Mouse (Mus musculus): ENCODE data around the gene Zfp839. TPM values are rescaled to one million over a fixed set of nuclear protein-coding genes. Genes with fewer than 3 reads are reported as not detected.
A peak's percentile ranks its signal among the peaks of the same experiment; 100 is the strongest.

The Zfp839 gene
- polyA plus RNA-seq, 1 experiment from 2014 or later = 4.4 TPM

- no peak overlapping the region for H3K4me3 ChIP-seq
- ATAC-seq (replicated peaks) = no peak
- H3K27me3 ChIP-seq (replicated peaks) = no peaks in the 10 kb centered on the region
- 92% methylated on average over 6 of the region's 6 CpGs for WGBS
- no peak overlapping the region for H3K9ac ChIP-seq
- peaks cover 4% of the 10 kb centered on the region; the same call in 1 of the 2 replicates for H3K4me1 ChIP-seq
- H3K4me2 ChIP-seq = no peak overlapping the region
- H3K36me3 ChIP-seq (replicated peaks) = 0 out of 2 replicates have a peak, but pooled peaks cover 5% of the 10 kb centered on the region
- no peaks in the 10 kb centered on the region for H3K9me3 ChIP-seq
- no peak overlapping the region for H3K27ac ChIP-seq
Observed at GRCm38 (mm10) chr12:110864008-110864407, 14.0 kb downstream of the Zfp839 start.

GRCm38 (mm10) chr12:110865571-110865970, 15.5 kb downstream of the Zfp839 start:
- H3K27ac ChIP-seq = 0 out of 2 replicates have a peak overlapping the region, but pooled peaks have one; percentile 15
- H3K4me1 ChIP-seq = peaks cover 4% of the 10 kb centered on the region; the same call in 1 of the 2 replicates
- H3K36me3 ChIP-seq (replicated peaks) = 0 out of 2 replicates have a peak, but pooled peaks cover 9% of the 10 kb centered on the region
- H3K4me3 ChIP-seq = no peak overlapping the region
- H3K27me3 ChIP-seq (replicated peaks) = no peaks in the 10 kb centered on the region
- H3K4me2 ChIP-seq = no peak overlapping the region
- no peaks in the 10 kb centered on the region for H3K9me3 ChIP-seq
- no peak for ATAC-seq (replicated peaks)
- no peak overlapping the region for H3K9ac ChIP-seq
- WGBS = 34% methylated on average over 6 of the region's 6 CpGs

- WGBS = 70% methylated on average over 10 of the region's 10 CpGs
- H3K36me3 ChIP-seq (replicated peaks) = 0 out of 2 replicates have a peak, but pooled peaks cover 9% of the 10 kb centered on the region
- no peak overlapping the region for H3K9ac ChIP-seq
- no peak overlapping the region for H3K4me2 ChIP-seq
- no peak overlapping the region for H3K4me3 ChIP-seq
- H3K4me1 ChIP-seq = peaks cover 4% of the 10 kb centered on the region; the same call in 1 of the 2 replicates
- no peaks in the 10 kb centered on the region for H3K27me3 ChIP-seq (replicated peaks)
- H3K27ac ChIP-seq = 0 out of 2 replicates have a peak overlapping the region, but pooled peaks have one; percentile 15
- no peak for ATAC-seq (replicated peaks)
- no peaks in the 10 kb centered on the region for H3K9me3 ChIP-seq
Observed at GRCm38 (mm10) chr12:110865989-110866388, 15.9 kb downstream of the Zfp839 start.

DNA sequence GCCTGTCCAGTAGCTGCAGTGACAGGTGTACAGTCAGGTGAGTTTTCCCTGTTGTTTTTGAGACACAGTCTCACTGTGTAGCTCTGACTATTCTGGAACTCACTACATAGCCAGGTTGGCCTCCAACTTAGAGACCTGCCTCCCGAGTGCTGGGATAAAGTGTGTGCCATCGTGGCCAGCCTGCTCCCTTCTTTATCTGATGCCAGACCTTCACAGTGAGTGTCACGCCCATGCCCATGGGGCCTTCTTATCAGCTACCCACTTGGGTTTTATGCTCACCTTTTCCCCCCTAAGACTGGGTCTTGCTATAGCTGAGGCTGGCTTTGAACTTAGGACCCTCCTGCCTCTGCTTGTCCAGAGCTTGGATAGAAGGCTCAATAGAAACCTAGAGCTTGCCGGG, 20.1 kb downstream of the Zfp839 start:
- H3K4me2 ChIP-seq = no peak overlapping the region
- no peaks in the 10 kb centered on the region for H3K27me3 ChIP-seq (replicated peaks)
- no peak overlapping the region for H3K27ac ChIP-seq
- WGBS = 92% methylated on average over 4 of the region's 4 CpGs
- peaks cover 20% of the 10 kb centered on the region; the same call in 1 of the 2 replicates for H3K36me3 ChIP-seq (replicated peaks)
- no peaks in the 10 kb centered on the region for H3K4me1 ChIP-seq
- ATAC-seq (replicated peaks) = no peak
- no peaks in the 10 kb centered on the region for H3K9me3 ChIP-seq
- no peak overlapping the region for H3K9ac ChIP-seq
- H3K4me3 ChIP-seq = no peak overlapping the region

GRCm38 (mm10) chr12:110871247-110871646, 21.2 kb downstream of the Zfp839 start:
- Histone ChIP-seq H3K4me1 (no peaks in the 10 kb centered on the region), H3K9me3 (no peaks in the 10 kb centered on the region), H3K27me3 (replicated peaks) (no peaks in the 10 kb centered on the region), H3K4me2 (no peak overlapping the region), H3K36me3 (replicated peaks) (peaks cover 25% of the 10 kb centered on the region; the same call in 1 of the 2 replicates), H3K9ac (no peak overlapping the region), H3K27ac (no peak overlapping the region), H3K4me3 (no peak overlapping the region)
- no peak for ATAC-seq (replicated peaks)
- WGBS = 94% methylated on average over 5 of the region's 5 CpGs

- no peak overlapping the region for H3K27ac ChIP-seq
- no peak overlapping the region for H3K4me2 ChIP-seq
- no peak for ATAC-seq (replicated peaks)
- WGBS = 88% methylated on average over 2 of the region's 2 CpGs
- peaks cover 40% of the 10 kb centered on the region; the same call in 1 of the 2 replicates for H3K36me3 ChIP-seq (replicated peaks)
- no peaks in the 10 kb centered on the region for H3K27me3 ChIP-seq (replicated peaks)
- no peak overlapping the region for H3K9ac ChIP-seq
- no peaks in the 10 kb centered on the region for H3K4me1 ChIP-seq
- H3K4me3 ChIP-seq = no peak overlapping the region
- H3K9me3 ChIP-seq = no peaks in the 10 kb centered on the region
Observed at GRCm38 (mm10) chr12:110875351-110875750, 25.3 kb downstream of the Zfp839 start.

DNA sequence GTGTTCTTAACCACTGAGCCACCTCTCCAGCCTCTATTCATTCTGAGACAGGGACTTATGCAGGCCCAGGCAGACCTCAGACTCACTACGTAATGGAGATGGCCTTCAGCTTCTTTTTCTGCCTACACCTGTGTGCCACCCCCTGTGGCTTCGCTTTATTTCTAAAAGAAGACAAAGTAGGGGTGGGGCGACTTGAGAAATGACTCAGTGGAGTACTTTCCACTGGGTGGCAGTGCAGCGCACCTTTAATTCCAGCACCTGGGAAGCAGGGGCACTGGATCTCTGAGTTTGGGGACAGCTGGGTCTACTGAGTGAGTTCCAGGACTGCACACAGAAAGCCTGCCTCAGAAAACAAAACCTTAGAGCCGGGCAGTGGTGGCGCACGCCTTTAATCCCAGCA, 32.2 kb downstream of the Zfp839 start:
- Histone ChIP-seq H3K4me3 (no peak overlapping the region), H3K9ac (no peak overlapping the region), H3K4me1 (no peaks in the 10 kb centered on the region), H3K27ac (no peak overlapping the region), H3K9me3 (no peaks in the 10 kb centered on the region), H3K36me3 (replicated peaks) (peaks cover 23% of the 10 kb centered on the region), H3K27me3 (replicated peaks) (no peaks in the 10 kb centered on the region), H3K4me2 (no peak overlapping the region)
- no peak for ATAC-seq (replicated peaks)
- 91% methylated on average over 7 of the region's 7 CpGs for WGBS

DNA sequence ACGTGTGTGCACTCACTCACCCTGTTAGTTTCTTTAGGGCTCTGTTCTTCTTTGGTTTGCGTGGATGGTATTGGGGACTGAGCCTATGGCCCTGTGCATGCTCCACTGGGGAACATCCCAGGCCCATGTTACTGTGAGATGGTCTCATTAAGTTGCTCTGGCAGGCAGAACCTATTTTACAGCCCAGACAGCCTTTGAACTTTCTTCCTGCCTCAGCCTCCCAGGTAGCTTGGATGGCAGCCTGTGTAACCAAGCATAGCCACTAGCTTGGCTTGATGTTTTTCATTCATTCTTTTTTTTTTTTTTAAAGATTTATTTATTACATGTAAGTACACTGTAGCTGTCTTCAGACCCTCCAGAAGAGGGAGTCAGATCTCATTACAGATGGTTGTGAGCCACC, 35.2 kb downstream of the Zfp839 start:
- 88% methylated on average over 2 of the region's 2 CpGs for WGBS
- ATAC-seq (replicated peaks) = no peak
- H3K9me3 ChIP-seq = no peaks in the 10 kb centered on the region
- no peak overlapping the region for H3K27ac ChIP-seq
- no peak overlapping the region for H3K4me2 ChIP-seq
- H3K27me3 ChIP-seq (replicated peaks) = no peaks in the 10 kb centered on the region
- no peak overlapping the region for H3K9ac ChIP-seq
- H3K4me1 ChIP-seq = peaks cover 18% of the 10 kb centered on the region
- peaks cover 5% of the 10 kb centered on the region for H3K36me3 ChIP-seq (replicated peaks)
- no peak overlapping the region for H3K4me3 ChIP-seq

DNA sequence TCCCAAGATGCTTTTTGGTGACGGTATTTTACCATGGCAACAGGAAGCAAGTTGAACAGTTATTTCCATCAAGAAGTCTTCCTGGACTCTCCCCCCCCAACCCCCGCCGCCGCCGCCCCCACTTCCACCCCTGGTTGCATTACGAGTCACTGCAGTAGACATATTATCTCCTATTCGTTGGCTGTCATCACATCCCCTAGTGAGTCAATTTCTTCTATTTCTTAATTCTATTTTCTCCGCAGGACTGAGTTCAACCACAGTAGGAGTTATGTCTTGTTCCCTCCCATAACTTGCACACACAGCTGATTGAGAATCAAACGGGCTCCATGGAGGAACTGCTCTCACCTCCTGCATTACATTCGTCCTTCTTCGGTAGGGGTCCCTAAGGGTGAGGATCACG, 38.1 kb downstream of the Zfp839 start:
- 43% methylated on average over 12 of the region's 12 CpGs for WGBS
- Histone ChIP-seq H3K9me3 (no peaks in the 10 kb centered on the region), H3K4me2 (peak overlapping the region; percentile 80), H3K4me1 (peaks cover 21% of the 10 kb centered on the region), H3K9ac (peak overlapping the region; percentile 92), H3K27me3 (replicated peaks) (no peaks in the 10 kb centered on the region), H3K4me3 (peak overlapping the region; percentile 93), H3K36me3 (replicated peaks) (peaks cover under 1% of the 10 kb centered on the region; the same call in 1 of the 2 replicates), H3K27ac (no peak overlapping the region)
- ATAC-seq (replicated peaks) = no peak

DNA sequence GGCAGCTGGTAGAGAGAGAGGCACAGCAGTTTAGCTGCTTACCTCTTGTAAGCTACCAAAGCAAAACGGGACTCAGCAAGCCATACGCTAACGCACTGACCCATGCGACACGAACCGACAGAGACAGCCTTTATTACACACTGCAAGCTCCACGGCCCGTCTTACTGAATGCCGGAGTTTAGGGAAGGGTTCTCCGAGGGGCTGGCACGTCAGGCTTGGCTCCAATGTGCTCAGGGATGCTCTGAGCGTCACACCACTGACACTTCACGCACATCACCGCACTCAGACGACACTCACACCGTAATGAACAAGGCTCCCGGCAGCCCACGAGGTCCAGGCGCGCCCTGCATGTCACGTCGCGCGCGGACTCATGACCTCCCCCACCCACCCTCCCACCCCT, 38.6 kb downstream of the Zfp839 start:
- H3K27me3 ChIP-seq (replicated peaks) = no peaks in the 10 kb centered on the region
- peak overlapping the region; percentile 93 for H3K4me3 ChIP-seq
- peak overlapping the region; percentile 92 for H3K9ac ChIP-seq
- WGBS = 0% methylated on average over 25 of the region's 25 CpGs
- peaks cover 21% of the 10 kb centered on the region for H3K4me1 ChIP-seq
- peak overlapping the region; percentile 80 for H3K4me2 ChIP-seq
- H3K27ac ChIP-seq = peak overlapping the region; percentile 95; the same call in 1 of the 2 replicates
- no peaks in the 10 kb centered on the region; the same call in 1 of the 2 replicates for H3K36me3 ChIP-seq (replicated peaks)
- peak; percentile 65; the same call in 1 of the 2 replicates for ATAC-seq (replicated peaks)
- no peaks in the 10 kb centered on the region for H3K9me3 ChIP-seq

DNA sequence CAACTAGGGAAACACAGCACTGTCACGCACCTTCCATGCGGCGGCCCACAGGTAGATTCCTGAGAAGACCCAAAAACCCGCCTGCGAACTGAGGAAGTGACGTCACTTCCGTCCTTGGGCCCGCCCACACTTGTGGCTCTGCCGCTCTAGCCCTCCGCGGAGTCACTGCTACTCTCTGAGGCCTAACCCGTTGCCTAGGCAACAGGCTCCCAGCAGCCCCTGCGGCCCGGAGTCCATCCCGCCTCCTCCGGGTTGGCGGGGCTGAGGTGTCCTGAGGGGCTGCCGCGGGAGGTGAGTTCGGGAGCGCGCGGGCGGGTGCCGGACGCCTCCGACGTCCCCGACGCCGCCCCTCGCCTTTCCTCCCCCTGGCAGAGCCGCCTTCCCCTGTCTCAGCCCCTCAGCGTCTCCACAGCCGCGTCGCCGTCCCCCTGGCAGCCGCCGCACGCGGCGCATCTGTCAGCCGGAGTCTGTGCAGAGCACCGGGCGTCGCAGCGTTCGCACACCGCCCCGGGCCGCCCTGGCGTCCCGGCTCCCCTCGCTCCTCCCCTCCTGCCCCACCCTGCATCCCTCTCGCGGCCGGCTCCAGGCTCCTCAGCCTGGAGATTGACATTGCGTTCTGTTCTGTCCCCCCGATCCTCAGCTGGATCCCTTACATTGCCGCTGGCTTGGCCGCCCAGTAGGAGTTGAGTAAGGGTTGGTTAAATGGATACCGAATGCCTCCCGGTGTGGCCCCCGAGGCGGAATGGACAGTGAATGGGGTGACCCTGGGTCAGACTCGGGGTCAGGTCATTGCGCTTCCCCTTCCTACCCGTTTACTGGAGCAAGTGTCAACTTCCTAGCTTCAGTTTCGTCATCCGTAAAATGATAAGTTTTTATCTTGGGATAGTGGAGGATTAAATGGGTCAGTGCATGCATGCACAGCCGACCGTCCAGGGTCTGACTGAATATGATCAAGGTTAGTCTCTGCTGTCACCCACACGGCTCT, 39.3 kb downstream of the Zfp839 start, which contains the start of the genes Cinp and Tecpr2:
Cinp (minus strand) TSS at position 110 of the 985 bp plus-strand sequence.
Tecpr2 (plus strand) TSS at position 229 of the 985 bp plus-strand sequence.
- peak; percentile 99 for ATAC-seq (replicated peaks)
- no peaks in the 10 kb centered on the region for H3K9me3 ChIP-seq
- no peaks in the 10 kb centered on the region for H3K27me3 ChIP-seq (replicated peaks)
- H3K36me3 ChIP-seq (replicated peaks) = no peaks in the 10 kb centered on the region
- WGBS = under 1% methylated on average over 68 of the region's 74 CpGs
- H3K9ac ChIP-seq = peak within 1 kb of the TSS; percentile 92
- peak within 1 kb of the TSS; percentile 93 for H3K4me3 ChIP-seq
- H3K4me1 ChIP-seq = peaks cover 21% of the 10 kb centered on the region
- peak within 1 kb of the TSS; percentile 95 for H3K27ac ChIP-seq
- peak within 1 kb of the TSS; percentile 84 for H3K4me2 ChIP-seq

DNA sequence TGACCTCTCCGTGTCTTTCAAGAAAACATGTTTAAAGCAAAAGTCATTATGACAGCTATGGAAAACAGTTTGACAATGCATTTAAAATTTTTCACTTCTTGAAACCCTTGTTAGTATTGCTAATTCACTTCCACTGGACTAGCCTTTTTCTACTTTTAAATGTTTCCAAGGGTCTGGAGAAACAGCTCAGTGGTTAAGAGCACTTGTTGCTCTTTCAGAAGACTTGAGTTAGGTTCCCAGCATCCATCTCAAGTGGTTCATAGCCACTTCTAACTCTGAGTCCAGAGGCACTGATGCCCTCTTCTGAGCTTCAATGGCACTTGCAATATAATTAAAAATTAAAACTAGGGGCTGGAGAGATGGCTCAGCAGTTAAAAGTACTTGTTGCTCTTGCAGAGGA, 41.8 kb downstream of the Zfp839 start:
- H3K9ac ChIP-seq = no peak overlapping the region
- no peaks in the 10 kb centered on the region for H3K27me3 ChIP-seq (replicated peaks)
- H3K27ac ChIP-seq = no peak overlapping the region
- no peak overlapping the region for H3K4me3 ChIP-seq
- peaks cover 21% of the 10 kb centered on the region for H3K4me1 ChIP-seq
- H3K36me3 ChIP-seq (replicated peaks) = no peaks in the 10 kb centered on the region
- no peak overlapping the region for H3K4me2 ChIP-seq
- 91% methylated on average over 1 of the region's 1 CpGs for WGBS
- no peaks in the 10 kb centered on the region for H3K9me3 ChIP-seq
- ATAC-seq (replicated peaks) = no peak
